Mouse (Mus musculus) embryonic facial prominence, embryonic 14.5 days (tissue): ENCODE data around the gene Gm20388. TPM values are rescaled to one million over a fixed set of nuclear protein-coding genes. Genes with fewer than 3 reads are reported as not detected.

ENCODE experiments used
- ATAC-seq: fragments of 200-750 bp; cut with Nextera tagmentation; 2 replicates; pipeline ENCODE4 v1.8.0; 2017; ENCODE audit warnings: low read depth, moderate number of reproducible peaks, moderate TSS enrichment
- DNase-seq: peaks from one replicate; pipeline ENCODE4 v3.0.0-alpha.2; 2015; ENCODE audit warnings: low spot score
- H3K27ac ChIP-seq: fragments of 300-500 bp; sonication (generic); replicated peaks from 2 replicates; pipeline ENCODE4 v1.5.1; 2014; ENCODE audit warnings: low read depth, mild to moderate bottlenecking, low read length, moderate library complexity
- H3K27me3 ChIP-seq: fragments of 300-500 bp; sonication (generic); replicated peaks from 2 replicates; pipeline ENCODE4 v1.6.1; 2014; ENCODE audit warnings: low read length; ENCODE audit not compliant: control insufficient read depth, insufficient read depth
- H3K36me3 ChIP-seq: fragments of 300-500 bp; sonication (generic); 2 replicates; pipeline ENCODE4 v1.6.1; 2014; ENCODE audit warnings: low read length, mixed read lengths; ENCODE audit not compliant: control insufficient read depth, insufficient read depth
- H3K4me1 ChIP-seq: fragments of 300-500 bp; sonication (generic); 2 replicates; pipeline ENCODE4 v1.6.1; 2014; ENCODE audit warnings: antibody characterized with exemption, low read length; ENCODE audit not compliant: control insufficient read depth, insufficient read depth
- H3K4me2 ChIP-seq: fragments of 300-500 bp; sonication (generic); 2 replicates; pipeline ENCODE4 v1.6.1; 2014; ENCODE audit warnings: low read depth, mild to moderate bottlenecking, low read length, moderate library complexity, mixed read lengths
- H3K4me3 ChIP-seq: fragments of 300-500 bp; sonication (generic); 2 replicates; pipeline ENCODE4 v1.5.1; 2014; ENCODE audit warnings: low read depth, mild to moderate bottlenecking, low read length
- H3K9ac ChIP-seq: fragments of 300-500 bp; sonication (generic); 2 replicates; pipeline ENCODE4 v1.6.1; 2014; ENCODE audit warnings: low read depth, mild to moderate bottlenecking, low read length, moderate library complexity, mixed read lengths
- H3K9me3 ChIP-seq: fragments of 300-500 bp; sonication (generic); 2 replicates; pipeline ENCODE4 v1.6.1; 2016; ENCODE audit warnings: low read length; ENCODE audit not compliant: control insufficient read depth
- WGBS: fragments of 180-500 bp; shearing (Covaris S2); extraction: QIAGEN DNeasy Blood & Tissue Kit; methylation state at CpG from one replicate; pipeline ENCODE4 v1.1.7; 2014; 5-methylcytosine and 5-hydroxymethylcytosine counted together
- polyA plus RNA-seq: library from polyadenylated mRNA; unstranded; fragments of >200 nt; fragmentation: Nextera tagmentation; extraction: Ambion mirVana; gene quantifications from 2 replicates; pipeline ENCODE4 v1.2.1, GENCODE M21; 2014

Gene Gm20388
- polyA plus RNA-seq, 1 experiment from 2014 or later, result not detected

GRCm38 (mm10) chr8:121090716-121091115, 1180.1 kb downstream of the Gm20388 start:
- H3K9ac ChIP-seq, result no peak overlapping the region
- no peak overlapping the region for H3K4me3 ChIP-seq
- peaks cover 84% of the 10 kb centered on the region for H3K27me3 ChIP-seq
- DNase-seq, result no peak
- no peaks in the 10 kb centered on the region for H3K4me1 ChIP-seq
- H3K27ac ChIP-seq, result no peak overlapping the region
- H3K36me3 ChIP-seq, result no peaks in the 10 kb centered on the region
- no peak overlapping the region for H3K4me2 ChIP-seq
- 10% methylated on average over 1 of the region's 1 CpGs for WGBS
- ATAC-seq, result 0 out of 2 replicates have a peak, but pooled peaks have one; percentile 12
- no peaks in the 10 kb centered on the region for H3K9me3 ChIP-seq

GRCm38 (mm10) chr8:121092141-121092540, 1181.5 kb downstream of the Gm20388 start:
- Histone ChIP-seq H3K4me1 (no peaks in the 10 kb centered on the region), H3K4me3 (no peak overlapping the region), H3K9me3 (no peaks in the 10 kb centered on the region), H3K4me2 (no peak overlapping the region), H3K36me3 (peaks cover 3% of the 10 kb centered on the region; the same call in 1 of the 2 replicates), H3K9ac (no peak overlapping the region), H3K27ac (no peak overlapping the region), H3K27me3 (peaks cover 70% of the 10 kb centered on the region)
- ATAC-seq, result no peak
- DNase-seq, result no peak
- WGBS, result 31% methylated on average over 6 of the region's 6 CpGs

- WGBS, result 3% methylated on average over 16 of the region's 16 CpGs
- Histone ChIP-seq H3K4me2 (no peak overlapping the region), H3K4me3 (no peak overlapping the region), H3K9ac (no peak overlapping the region), H3K27ac (no peak overlapping the region), H3K4me1 (no peaks in the 10 kb centered on the region), H3K36me3 (peaks cover 8% of the 10 kb centered on the region; the same call in 1 of the 2 replicates), H3K9me3 (no peaks in the 10 kb centered on the region), H3K27me3 (peaks cover 65% of the 10 kb centered on the region)
- ATAC-seq (peak; percentile 32), DNase-seq (peak; percentile 90)
These were observed 1182.0 kb downstream of the Gm20388 start for GRCm38 (mm10) chr8:121092627-121093026.

GRCm38 (mm10) chr8:121093496-121093895, 1182.9 kb downstream of the Gm20388 start:
- Histone ChIP-seq H3K36me3 (peaks cover 15% of the 10 kb centered on the region), H3K4me2 (no peak overlapping the region), H3K4me1 (no peaks in the 10 kb centered on the region), H3K9me3 (no peaks in the 10 kb centered on the region), H3K27me3 (peaks cover 57% of the 10 kb centered on the region), H3K9ac (no peak overlapping the region), H3K27ac (no peak overlapping the region), H3K4me3 (no peak overlapping the region)
- 53% methylated on average over 6 of the region's 6 CpGs for WGBS
- no peak for ATAC-seq
- no peak for DNase-seq

- Histone ChIP-seq H3K4me3 (no peak overlapping the region), H3K9ac (no peak overlapping the region), H3K27ac (no peak overlapping the region), H3K27me3 (no peaks in the 10 kb centered on the region), H3K4me1 (0 out of 2 replicates have a peak, but pooled peaks cover 4% of the 10 kb centered on the region), H3K9me3 (no peaks in the 10 kb centered on the region), H3K36me3 (peaks cover 61% of the 10 kb centered on the region), H3K4me2 (no peak overlapping the region)
- ATAC-seq, result no peak
- DNase-seq, result peak; percentile 72
- WGBS, result 46% methylated on average over 17 of the region's 17 CpGs
These were observed 1193.6 kb downstream of the Gm20388 start for GRCm38 (mm10) chr8:121104049-121104818.

- Histone ChIP-seq H3K9me3 (no peaks in the 10 kb centered on the region), H3K27me3 (peaks cover 4% of the 10 kb centered on the region), H3K4me3 (peak within 1 kb of the TSS; percentile 60), H3K4me1 (0 out of 2 replicates have a peak, but pooled peaks cover 4% of the 10 kb centered on the region), H3K9ac (peak within 1 kb of the TSS; percentile 75), H3K36me3 (peaks cover 24% of the 10 kb centered on the region), H3K4me2 (peak within 1 kb of the TSS; percentile 68), H3K27ac (peak within 1 kb of the TSS; percentile 59; the same call in 1 of the 2 replicates)
- 1% methylated on average over 52 of the region's 75 CpGs for WGBS
- ATAC-seq (peak; percentile 94), DNase-seq (peak; percentile 99)
These were observed 1197.3 kb downstream of the Gm20388 start, which contains the start of gene Mthfsd for GRCm38 (mm10) chr8:121107668-121108656. Mthfsd (minus strand) TSS chr8:121108392.

GRCm38 (mm10) chr8:121108657-121109056, 1198.0 kb downstream of the Gm20388 start:
- Histone ChIP-seq H3K9me3 (no peaks in the 10 kb centered on the region), H3K4me1 (0 out of 2 replicates have a peak, but pooled peaks cover 4% of the 10 kb centered on the region), H3K4me3 (peak overlapping the region; percentile 60), H3K27ac (no peak overlapping the region), H3K9ac (peak overlapping the region; percentile 75), H3K4me2 (peak overlapping the region; percentile 68), H3K27me3 (peaks cover 7% of the 10 kb centered on the region), H3K36me3 (peaks cover 17% of the 10 kb centered on the region; the same call in 1 of the 2 replicates)
- no peak for DNase-seq
- WGBS, result 8% methylated on average over 5 of the region's 5 CpGs
- no peak for ATAC-seq

- no peak for ATAC-seq
- H3K4me2 ChIP-seq, result no peak overlapping the region
- H3K9me3 ChIP-seq, result no peaks in the 10 kb centered on the region
- no peak overlapping the region for H3K27ac ChIP-seq
- peaks cover 4% of the 10 kb centered on the region; the same call in 1 of the 2 replicates for H3K4me1 ChIP-seq
- no peak overlapping the region for H3K4me3 ChIP-seq
- peaks cover 32% of the 10 kb centered on the region for H3K27me3 ChIP-seq
- H3K36me3 ChIP-seq, result no peaks in the 10 kb centered on the region
- no peak overlapping the region for H3K9ac ChIP-seq
- WGBS, result 54% methylated on average over 7 of the region's 7 CpGs
- DNase-seq, result no peak
These were observed 1200.7 kb downstream of the Gm20388 start for GRCm38 (mm10) chr8:121111145-121111907.
